Mouse (Mus musculus) naive thymus-derived CD4-positive, alpha-beta T cell, adult 5 months (primary cell): ENCODE data around the gene Naxd. TPM values are rescaled to one million over a fixed set of nuclear protein-coding genes. Genes with fewer than 3 reads are reported as not detected.

ENCODE experiments used
- polyA plus RNA-seq: library from polyadenylated mRNA; unstranded; fragments of 100-300 nt; shearing (Covaris generic); gene quantifications from one replicate; pipeline ENCODE4 v1.2.1, GENCODE M21; 2017

The Naxd gene
- polyA plus RNA-seq = 39.4 TPM

DNA sequence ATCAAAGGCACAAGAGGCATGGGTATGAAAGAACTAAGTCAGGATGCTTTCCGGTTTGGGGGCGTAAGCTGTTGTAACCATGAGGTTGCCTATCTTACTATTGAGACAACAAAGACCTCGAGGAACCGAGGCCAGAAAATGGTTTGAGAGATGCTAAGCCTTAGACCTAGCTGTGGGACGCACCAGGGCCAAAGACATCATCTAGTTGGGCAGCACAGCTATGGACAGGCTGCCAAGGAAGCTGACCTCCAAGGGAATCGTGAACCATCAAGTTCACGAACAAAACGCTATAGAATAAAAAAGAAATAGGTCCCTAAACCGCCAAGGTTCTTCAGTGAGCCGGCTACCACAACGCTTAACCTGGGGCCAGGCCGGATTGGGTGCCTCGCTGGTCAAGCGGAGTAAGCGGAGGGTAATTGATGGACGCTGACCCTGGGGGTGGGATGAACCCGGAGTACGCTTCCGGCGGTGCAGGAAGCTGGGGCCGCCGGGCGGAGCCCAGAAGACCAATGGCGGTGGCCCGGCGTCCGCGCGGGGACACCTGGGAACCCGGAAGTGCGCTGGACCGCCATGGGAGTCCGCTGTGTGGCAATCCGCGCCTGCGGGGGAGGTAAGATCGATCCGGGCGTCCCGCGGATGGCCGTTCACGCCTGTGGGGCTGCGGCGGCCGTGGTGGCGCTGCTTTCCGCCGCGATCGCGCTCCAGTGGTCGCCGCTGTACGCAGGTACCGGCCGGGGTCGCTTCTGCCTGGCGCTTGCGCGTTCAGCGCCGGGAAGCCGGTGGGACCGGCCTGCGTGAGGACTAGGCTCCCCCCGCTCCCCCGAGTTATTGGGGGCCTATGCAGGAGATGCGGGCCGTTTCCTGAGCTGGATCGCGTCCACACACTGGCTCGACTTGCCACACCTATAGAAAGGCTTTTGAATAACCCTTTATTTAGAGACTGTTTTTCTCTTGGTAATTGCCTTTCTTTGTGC is at the start of gene Naxd:
Naxd (plus strand) TSS at position 490 of the 974 bp plus-strand sequence.

DNA sequence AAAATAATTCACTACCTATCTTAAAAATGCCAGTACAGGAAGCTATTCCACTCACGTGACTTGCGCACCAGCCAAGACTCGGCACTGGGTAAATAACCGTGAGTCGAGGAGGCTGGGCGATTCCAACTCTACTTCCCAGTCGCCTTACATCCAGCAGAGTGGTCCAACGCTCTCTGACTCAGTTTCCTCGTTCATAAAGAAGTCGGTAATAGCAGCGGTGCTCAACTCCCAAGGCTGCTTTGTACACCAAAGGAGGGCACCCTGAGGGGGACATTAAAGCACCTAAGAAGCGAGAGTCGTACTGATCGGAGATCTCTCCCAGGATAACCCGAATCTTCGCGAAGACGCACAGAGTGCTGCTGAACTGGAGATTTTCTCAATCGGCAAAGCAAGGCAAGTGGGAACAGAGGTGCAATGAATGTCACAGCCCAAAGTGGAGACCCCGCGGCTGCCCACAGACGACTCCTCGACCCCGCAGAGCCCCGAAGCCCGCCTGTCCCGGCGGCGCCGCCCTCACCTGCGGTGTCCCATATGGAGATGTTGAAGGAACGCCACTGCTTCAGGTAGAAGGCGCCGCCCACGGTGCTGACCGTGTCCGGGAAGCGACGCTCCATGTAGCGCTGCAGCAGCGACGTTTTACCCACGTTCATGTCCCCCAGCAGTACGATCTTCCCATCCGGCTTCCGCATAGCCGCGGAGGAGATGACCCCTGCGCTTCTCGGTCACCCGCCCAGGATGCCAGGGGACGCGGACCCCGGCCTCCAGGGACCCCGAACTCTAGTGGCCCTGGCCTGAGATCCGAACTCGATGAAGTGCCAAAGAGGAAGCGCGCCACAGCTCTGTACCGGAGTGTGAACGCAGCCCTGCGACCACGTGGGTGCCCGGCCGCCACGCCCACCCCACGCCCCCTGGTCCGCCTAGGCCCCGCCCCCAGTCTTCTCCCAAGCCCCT is 19.2 kb upstream of the Naxd start, which contains the start of gene Rab20:
Rab20 (minus strand) TSS at position 900 of the 951 bp plus-strand sequence.

DNA sequence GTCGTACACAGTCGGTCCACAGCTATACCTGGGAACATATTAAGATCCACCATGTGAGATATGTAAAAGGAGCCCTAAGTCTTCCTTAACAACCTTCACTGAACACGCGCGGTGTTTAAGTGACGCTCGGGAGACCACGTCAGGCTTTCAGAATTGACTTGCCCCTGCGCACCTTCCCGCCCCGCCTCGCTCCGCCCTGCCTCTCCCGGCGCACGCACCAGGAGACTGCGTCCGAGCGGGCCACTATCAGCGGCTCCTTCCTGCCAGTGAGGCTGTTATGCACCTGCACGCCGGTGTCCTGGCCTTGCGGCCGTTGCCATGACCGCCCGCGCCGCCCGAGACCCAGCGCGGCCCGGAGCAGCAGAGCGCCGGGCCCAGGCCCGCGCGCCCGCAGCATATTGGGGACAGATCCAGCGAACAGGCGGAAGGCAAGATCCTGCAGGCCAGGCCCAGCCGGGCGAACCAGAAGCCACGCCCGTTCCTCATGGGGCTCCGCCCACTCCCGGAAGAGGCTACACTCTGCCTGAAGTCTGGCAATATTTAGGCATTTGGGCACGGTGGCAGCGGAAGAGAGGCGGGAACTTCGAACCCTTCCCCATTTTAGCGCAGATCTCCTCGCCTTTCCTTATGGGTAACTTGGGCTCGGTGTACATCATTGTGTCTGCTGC is 53.1 kb downstream of the Naxd start, which contains the start of gene Cars2:
Cars2 (minus strand) TSS at position 503 of the 668 bp plus-strand sequence.

DNA sequence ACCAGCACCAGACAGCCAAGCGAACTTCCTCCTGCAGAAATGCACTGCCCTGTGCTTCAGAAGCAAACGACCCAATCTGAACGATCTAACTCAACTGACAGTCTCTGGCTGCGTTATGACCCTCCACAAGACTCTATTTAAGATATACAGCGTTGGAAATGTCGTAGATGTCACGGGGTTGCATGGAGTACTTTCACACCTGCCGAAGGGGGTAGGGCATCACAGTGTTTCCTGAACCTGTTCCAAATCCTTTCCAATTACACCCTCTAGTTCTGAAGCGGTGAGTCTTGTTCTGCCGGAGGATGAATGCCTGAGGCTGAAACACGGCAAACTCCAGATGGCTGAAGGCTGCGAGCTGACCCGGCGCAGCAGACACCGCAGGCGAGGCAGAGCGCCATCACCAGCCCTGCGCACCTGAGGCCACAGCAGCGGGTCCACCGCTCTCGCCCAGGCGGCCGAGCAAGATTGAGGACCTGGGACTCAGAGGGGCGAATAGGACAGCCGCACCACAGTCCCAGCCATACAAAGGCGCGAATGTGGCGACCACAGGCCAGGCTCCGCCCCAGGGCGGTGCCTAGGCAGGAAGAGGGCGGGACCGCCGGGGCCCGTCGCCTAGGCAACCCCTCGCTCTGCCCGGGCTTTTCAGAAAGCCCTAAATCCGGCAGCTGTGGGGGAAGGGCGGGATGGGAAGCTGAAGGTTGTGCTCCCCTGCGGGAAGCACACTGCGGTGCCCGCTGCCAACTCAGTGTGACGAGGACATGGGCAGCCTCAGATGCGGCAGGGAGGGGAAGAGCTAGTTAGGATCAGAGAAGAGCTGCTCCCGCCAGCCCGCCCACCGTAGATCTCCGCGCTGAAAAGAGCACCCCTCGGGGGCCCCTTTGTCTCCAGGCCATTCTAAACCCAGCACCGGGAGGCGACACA is 57.8 kb downstream of the Naxd start, which contains the start of gene Ing1:
Ing1 (plus strand) TSS at position 773 of the 921 bp plus-strand sequence.

Other genes with a start within 250 kb of the Naxd start
- gene Col4a2, start 184.7 kb upstream of the Naxd start, polyA plus RNA-seq = not detected
- gene Col4a1, start 184.7 kb upstream of the Naxd start, polyA plus RNA-seq = not detected
- gene Rab20, start 18.8 kb upstream of the Naxd start, polyA plus RNA-seq = 26.9 TPM
- gene Cars2, start 53.3 kb downstream of the Naxd start, polyA plus RNA-seq = 43.3 TPM
- 71.1 TPM for gene Ing1, start 58.1 kb downstream of the Naxd start, polyA plus RNA-seq
- gene Ankrd10, start 138.3 kb downstream of the Naxd start, polyA plus RNA-seq = 145 TPM
- not detected for gene 1700016D06Rik, start 203.6 kb downstream of the Naxd start, polyA plus RNA-seq
- 20.5 TPM for gene Arhgef7, start 230.2 kb downstream of the Naxd start, polyA plus RNA-seq